Mouse (Mus musculus): ENCODE data around the gene Car12. TPM values are rescaled to one million over a fixed set of nuclear protein-coding genes. Genes with fewer than 3 reads are reported as not detected.
A peak's percentile ranks its signal among the peaks of the same experiment; 100 is the strongest.

Gene Car12
- polyA plus RNA-seq, 1 experiment = 0.40 TPM

GRCm38 (mm10) chr9:66732791-66733691, 19.6 kb downstream of the Car12 start:
- Histone ChIP-seq H3ac (ENCODE audit: control insufficient read depth, insufficient read length) (no peak overlapping the region), H3K36me3 (ENCODE audit: control insufficient read depth, insufficient read depth) (no peaks in the 10 kb centered on the region), H3K4me3 (no peak overlapping the region), H3K27me3 (ENCODE audit: control insufficient read depth, insufficient read depth, insufficient read length) (no peaks in the 10 kb centered on the region), H3K79me2 (ENCODE audit: control insufficient read depth, insufficient read depth) (no peaks in the 10 kb centered on the region), H3K4me2 (ENCODE audit: low read depth) (peak overlapping the region; percentile 45)
- TF ChIP-seq POLR2A (IDR thresholded peaks at IDR 0.05; ENCODE audit: insufficient read length, low read depth) (no peak), MYOG (IDR thresholded peaks at IDR 0.05; ENCODE audit: control insufficient read depth in 1 of 3, insufficient read depth in 1 of 3, insufficient read length in 2 of 3, low read depth in 2 of 3) (peak in 1 of 3 experiments; percentile 52), MYOD1 (IDR thresholded peaks at IDR 0.05; ENCODE audit: control insufficient read depth in 1 of 3, insufficient read length in 2 of 3, low read depth in 2 of 3) (peak in 2 of 3 experiments; percentile 55 to 86)

GRCm38 (mm10) chr9:66734568-66734967, 21.1 kb downstream of the Car12 start:
- Histone ChIP-seq H3K4me2 (ENCODE audit: low read depth) (no peak overlapping the region), H3K4me3 (no peak overlapping the region), H3ac (ENCODE audit: control insufficient read depth, insufficient read length) (no peak overlapping the region), H3K27me3 (ENCODE audit: control insufficient read depth, insufficient read depth, insufficient read length) (no peaks in the 10 kb centered on the region), H3K36me3 (ENCODE audit: control insufficient read depth, insufficient read depth) (no peaks in the 10 kb centered on the region), H3K79me2 (ENCODE audit: control insufficient read depth, insufficient read depth) (no peaks in the 10 kb centered on the region)
- TF ChIP-seq MAX (IDR thresholded peaks at IDR 0.05; ENCODE audit: low read depth) = no peak
- TF ChIP-seq TCF3 (IDR thresholded peaks at IDR 0.05; ENCODE audit: insufficient read length, low read depth) = no peak
- TF ChIP-seq CEBPB (IDR thresholded peaks at IDR 0.05; ENCODE audit: insufficient read depth, poor library complexity, severe bottlenecking) = no peak
- no peak for TF ChIP-seq REST (IDR thresholded peaks at IDR 0.05; ENCODE audit: insufficient read depth, insufficient read length)
- no peak for TF ChIP-seq POLR2A (IDR thresholded peaks at IDR 0.05; ENCODE audit: insufficient read length, low read depth)
- TF ChIP-seq MYOD1 (IDR thresholded peaks at IDR 0.05; ENCODE audit: control insufficient read depth in 1 of 3, insufficient read length in 2 of 3, low read depth in 2 of 3) = no peak
- no peak for TF ChIP-seq E2F4 (IDR thresholded peaks at IDR 0.05; ENCODE audit: insufficient read depth)
- TF ChIP-seq USF1 (IDR thresholded peaks at IDR 0.05; ENCODE audit: low read depth) = no peak
- TF ChIP-seq POLR2AphosphoS2 (IDR thresholded peaks at IDR 0.05; ENCODE audit: insufficient read length, low read depth) = no peak
- no peak for TF ChIP-seq TCF12 (IDR thresholded peaks at IDR 0.05; ENCODE audit: insufficient read depth, poor library complexity, severe bottlenecking)
- TF ChIP-seq SRF (IDR thresholded peaks at IDR 0.05; ENCODE audit: control insufficient read depth, insufficient read length, low read depth) = no peak
- TF ChIP-seq MYOG (IDR thresholded peaks at IDR 0.05; ENCODE audit: control insufficient read depth in 1 of 3, insufficient read depth in 1 of 3, insufficient read length in 2 of 3, low read depth in 2 of 3) = no peak

GRCm38 (mm10) chr9:66735122-66735521, 21.6 kb downstream of the Car12 start:
- Histone ChIP-seq H3K27me3 (ENCODE audit: control insufficient read depth, insufficient read depth, insufficient read length) (no peaks in the 10 kb centered on the region), H3K4me3 (no peak overlapping the region), H3K36me3 (ENCODE audit: control insufficient read depth, insufficient read depth) (no peaks in the 10 kb centered on the region), H3K79me2 (ENCODE audit: control insufficient read depth, insufficient read depth) (no peaks in the 10 kb centered on the region), H3ac (ENCODE audit: control insufficient read depth, insufficient read length) (no peak overlapping the region), H3K4me2 (ENCODE audit: low read depth) (no peak overlapping the region)
- TF ChIP-seq TCF12 (IDR thresholded peaks at IDR 0.05; ENCODE audit: insufficient read depth, poor library complexity, severe bottlenecking) (no peak), POLR2AphosphoS2 (IDR thresholded peaks at IDR 0.05; ENCODE audit: insufficient read length, low read depth) (no peak), CEBPB (IDR thresholded peaks at IDR 0.05; ENCODE audit: insufficient read depth, poor library complexity, severe bottlenecking) (peak; percentile 17; the same call in 1 of the 2 replicates)

- H3K36me3 ChIP-seq (ENCODE audit: control insufficient read depth, insufficient read depth) = no peaks in the 10 kb centered on the region
- TF ChIP-seq MAX (IDR thresholded peaks at IDR 0.05; ENCODE audit: low read depth) (no peak), USF1 (IDR thresholded peaks at IDR 0.05; ENCODE audit: low read depth) (no peak), POLR2AphosphoS2 (IDR thresholded peaks at IDR 0.05; ENCODE audit: insufficient read length, low read depth) (no peak), POLR2A (IDR thresholded peaks at IDR 0.05; ENCODE audit: insufficient read length, low read depth) (no peak), MYOG (IDR thresholded peaks at IDR 0.05; ENCODE audit: control insufficient read depth in 1 of 3, insufficient read depth in 1 of 3, insufficient read length in 2 of 3, low read depth in 2 of 3) (no peak), TCF12 (IDR thresholded peaks at IDR 0.05; ENCODE audit: insufficient read depth, poor library complexity, severe bottlenecking) (no peak), MYOD1 (IDR thresholded peaks at IDR 0.05; ENCODE audit: control insufficient read depth in 1 of 3, insufficient read length in 2 of 3, low read depth in 2 of 3) (no peak), REST (IDR thresholded peaks at IDR 0.05; ENCODE audit: insufficient read depth, insufficient read length) (no peak), SRF (IDR thresholded peaks at IDR 0.05; ENCODE audit: control insufficient read depth, insufficient read length, low read depth) (no peak)
Measured at GRCm38 (mm10) chr9:66736016-66736415, 22.5 kb downstream of the Car12 start.

GRCm38 (mm10) chr9:66736551-66736950, 23.1 kb downstream of the Car12 start:
- TF ChIP-seq TCF3 (IDR thresholded peaks at IDR 0.05; ENCODE audit: insufficient read length, low read depth) = no peak
- TF ChIP-seq POLR2A (IDR thresholded peaks at IDR 0.05; ENCODE audit: insufficient read length, low read depth) = no peak
- no peak for TF ChIP-seq CEBPB (IDR thresholded peaks at IDR 0.05; ENCODE audit: insufficient read depth, poor library complexity, severe bottlenecking)
- TF ChIP-seq USF1 (IDR thresholded peaks at IDR 0.05; ENCODE audit: low read depth) = no peak
- TF ChIP-seq MAX (IDR thresholded peaks at IDR 0.05; ENCODE audit: low read depth) = no peak
- TF ChIP-seq POLR2AphosphoS2 (IDR thresholded peaks at IDR 0.05; ENCODE audit: insufficient read length, low read depth) = no peak
- no peak for TF ChIP-seq MYOD1 (IDR thresholded peaks at IDR 0.05; ENCODE audit: control insufficient read depth in 1 of 3, insufficient read length in 2 of 3, low read depth in 2 of 3)
- TF ChIP-seq TCF12 (IDR thresholded peaks at IDR 0.05; ENCODE audit: insufficient read depth, poor library complexity, severe bottlenecking) = no peak
- TF ChIP-seq REST (IDR thresholded peaks at IDR 0.05; ENCODE audit: insufficient read depth, insufficient read length) = no peak
- TF ChIP-seq SRF (IDR thresholded peaks at IDR 0.05; ENCODE audit: control insufficient read depth, insufficient read length, low read depth) = no peak
- no peaks in the 10 kb centered on the region for H3K36me3 ChIP-seq (ENCODE audit: control insufficient read depth, insufficient read depth)
- no peaks in the 10 kb centered on the region for H3K79me2 ChIP-seq (ENCODE audit: control insufficient read depth, insufficient read depth)
- H3ac ChIP-seq (ENCODE audit: control insufficient read depth, insufficient read length) = no peak overlapping the region
- no peak overlapping the region for H3K4me3 ChIP-seq
- no peaks in the 10 kb centered on the region for H3K27me3 ChIP-seq (ENCODE audit: control insufficient read depth, insufficient read depth, insufficient read length)
- H3K4me2 ChIP-seq (ENCODE audit: low read depth) = no peak overlapping the region

More at GRCm38 (mm10) chr9:66736016-66736415, 22.5 kb downstream of the Car12 start:
- Histone ChIP-seq H3K79me2 (ENCODE audit: control insufficient read depth, insufficient read depth) (no peaks in the 10 kb centered on the region), H3K4me3 (no peak overlapping the region), H3ac (ENCODE audit: control insufficient read depth, insufficient read length) (no peak overlapping the region), H3K4me2 (ENCODE audit: low read depth) (no peak overlapping the region), H3K27me3 (ENCODE audit: control insufficient read depth, insufficient read depth, insufficient read length) (no peaks in the 10 kb centered on the region)
